Mouse (Mus musculus) neutrophil, adult 5-6 weeks (primary cell): ENCODE results near the gene Fgfr2. TPM values are rescaled to one million over a fixed set of nuclear protein-coding genes. Genes with fewer than 3 reads are reported as not detected.

Source experiments
- ATAC-seq: fragments of 151-379, 151-347 bp; 2 replicates; pipeline ENCODE4 v1.8.0; 2017; ENCODE audit warnings: mild to moderate bottlenecking, moderate TSS enrichment; ENCODE audit not compliant: insufficient number of reproducible peaks, poor library complexity, low FRiP score, severe bottlenecking; ENCODE audit errors: extremely low read depth
- total RNA-seq: library from RNA; stranded (forward); fragments of 200-1000 nt; gene quantifications from 2 replicates; pipeline ENCODE4 v1.2.3, GENCODE M21; 2017

Fgfr2 gene
- total RNA-seq, 1 experiment from 2014 or later: not detected

DNA sequence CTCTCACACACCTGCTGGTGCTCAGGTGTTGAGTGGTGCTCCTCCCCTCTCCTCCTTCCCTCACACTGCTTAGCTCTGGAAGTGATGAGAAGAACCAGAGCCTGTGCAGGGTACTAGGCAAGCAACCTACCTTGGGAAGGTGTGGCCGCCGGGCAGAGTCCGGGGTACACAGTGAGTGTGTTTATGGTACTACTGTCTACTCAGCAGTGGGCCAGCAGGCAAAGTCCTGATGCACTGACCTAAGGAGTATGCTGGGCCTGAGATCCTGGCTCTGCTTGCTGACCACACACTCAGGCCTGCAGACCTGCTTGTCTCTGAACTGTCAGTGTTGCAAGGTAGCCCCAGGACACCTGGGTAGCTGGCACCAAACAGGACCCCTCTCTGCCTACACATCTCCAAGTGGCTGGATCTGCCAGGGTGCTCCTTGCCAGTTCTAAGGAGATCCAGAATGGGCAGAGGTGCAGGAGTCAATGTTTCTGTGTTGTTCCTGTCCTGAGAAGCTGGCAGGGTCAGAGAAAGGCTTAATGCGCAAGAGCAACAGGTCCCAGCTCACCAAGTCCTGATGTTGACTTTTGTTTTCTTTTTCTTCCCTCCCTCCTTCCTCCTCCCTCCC is 2488.8 kb downstream of the Fgfr2 start:
- ATAC-seq: no peak

DNA sequence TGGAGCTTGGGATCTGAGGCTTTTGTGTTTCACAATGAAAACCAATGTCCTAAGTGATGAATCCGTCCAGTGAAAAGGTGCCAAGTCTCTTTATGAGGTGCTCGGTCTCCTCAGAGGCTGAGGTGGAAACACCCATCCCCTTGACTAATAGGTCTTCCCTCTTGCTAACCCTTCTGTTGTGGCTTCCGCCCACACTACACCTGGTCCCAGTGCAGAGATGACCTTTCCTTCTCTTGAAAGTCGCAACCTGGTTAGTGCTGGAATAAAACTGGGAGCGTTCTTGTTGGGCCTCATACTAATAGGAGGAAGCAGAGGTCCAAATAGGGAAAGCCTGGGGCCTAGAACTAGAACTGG is 2490.8 kb downstream of the Fgfr2 start:
- no peak for ATAC-seq

DNA sequence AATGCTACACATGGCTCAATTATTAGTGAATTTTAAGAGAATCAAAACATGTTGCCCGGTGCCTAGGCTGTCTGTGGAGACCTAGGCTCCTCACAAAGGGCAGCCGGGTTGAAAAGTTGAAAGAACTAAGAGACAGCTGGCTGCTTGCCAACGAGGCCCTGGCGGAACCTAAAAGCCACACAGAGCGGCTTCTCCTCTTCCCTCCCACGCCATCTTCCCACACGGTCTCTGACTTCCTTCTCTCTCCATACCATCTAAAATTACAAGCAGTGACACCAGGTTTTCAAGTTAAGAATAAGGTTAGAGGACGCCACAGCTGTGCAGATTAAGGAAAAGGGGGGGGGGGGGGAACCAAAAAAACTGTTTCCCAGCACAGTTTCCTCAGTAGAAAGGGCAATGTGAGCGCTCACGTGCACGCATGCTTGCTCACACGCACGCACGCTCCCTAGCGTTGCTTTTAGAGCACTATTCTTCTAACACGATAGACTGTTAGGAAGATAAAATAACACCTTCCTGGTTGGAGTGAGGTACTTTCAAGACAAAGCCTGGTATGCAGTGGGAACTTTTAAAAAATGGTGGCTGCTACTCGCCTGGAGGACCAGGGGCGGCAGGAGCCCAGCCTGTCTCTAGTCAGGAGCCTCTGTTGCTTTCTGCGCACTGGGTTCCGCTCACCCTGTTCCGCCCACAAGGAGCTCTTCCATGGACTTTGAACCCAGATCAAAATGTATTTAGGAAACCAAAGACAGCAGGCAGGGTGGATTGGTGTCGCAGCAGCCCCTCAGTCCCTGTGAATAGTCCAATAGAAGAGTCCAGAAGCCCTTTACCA is 2491.4 kb downstream of the Fgfr2 start:
- ATAC-seq: no peak

DNA sequence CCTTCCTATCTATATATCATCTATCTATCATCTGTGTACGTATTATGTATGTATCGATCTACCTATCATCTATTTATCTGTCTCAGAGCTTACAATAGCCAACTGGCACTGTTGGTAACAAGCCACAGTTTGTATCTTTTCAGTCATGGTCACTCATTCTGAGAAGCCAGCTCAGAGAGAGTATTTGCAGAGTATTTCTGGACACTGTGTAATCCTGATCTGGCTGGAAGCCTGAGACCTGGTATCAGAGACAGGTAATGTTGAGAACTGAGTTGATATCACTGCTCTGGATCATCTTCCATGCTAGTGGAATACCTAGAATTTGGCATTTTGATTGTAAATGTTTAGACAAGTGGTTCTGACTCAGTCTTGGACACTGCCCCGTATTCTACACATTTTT is 2492.2 kb downstream of the Fgfr2 start:
- no peak for ATAC-seq

DNA sequence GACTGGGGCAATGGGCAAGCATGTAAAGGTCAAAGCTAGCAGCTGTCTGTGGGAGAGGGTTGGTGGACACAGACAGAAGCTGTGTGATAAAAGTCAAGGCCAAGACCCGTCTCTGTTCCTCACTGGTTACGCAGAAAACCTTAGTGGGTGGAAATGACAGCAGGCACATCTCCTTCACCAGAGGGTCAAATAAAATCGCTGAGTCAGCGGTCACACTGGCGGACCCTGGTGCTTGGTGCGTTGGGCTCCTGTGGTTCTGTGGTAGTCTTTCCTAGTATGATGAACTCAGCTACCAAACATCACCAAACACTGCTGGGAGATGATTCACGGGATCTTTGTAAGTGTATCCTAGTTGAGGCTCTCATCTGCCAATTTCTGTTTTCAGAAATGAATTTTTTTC is 2493.2 kb downstream of the Fgfr2 start:
- ATAC-seq: no peak

DNA sequence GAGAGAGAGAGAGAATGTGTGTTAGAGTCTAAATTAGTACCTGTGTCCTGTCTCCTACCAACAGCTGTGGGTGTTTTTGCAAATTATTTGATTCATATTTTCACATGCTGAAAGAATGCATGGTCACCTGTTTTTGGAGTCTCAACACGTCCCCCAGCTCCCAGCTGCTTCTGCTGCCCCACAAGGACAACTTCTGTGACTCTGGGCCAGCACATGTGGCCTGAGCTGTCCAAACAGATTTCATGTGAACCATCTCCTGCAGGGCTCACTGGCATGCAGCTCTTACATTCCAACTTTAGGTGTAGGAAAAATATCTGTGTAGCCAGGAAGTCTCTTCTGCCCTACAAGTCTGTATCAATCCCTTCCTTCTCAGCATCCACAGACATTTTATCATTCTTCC is 2494.5 kb downstream of the Fgfr2 start:
- no peak for ATAC-seq

DNA sequence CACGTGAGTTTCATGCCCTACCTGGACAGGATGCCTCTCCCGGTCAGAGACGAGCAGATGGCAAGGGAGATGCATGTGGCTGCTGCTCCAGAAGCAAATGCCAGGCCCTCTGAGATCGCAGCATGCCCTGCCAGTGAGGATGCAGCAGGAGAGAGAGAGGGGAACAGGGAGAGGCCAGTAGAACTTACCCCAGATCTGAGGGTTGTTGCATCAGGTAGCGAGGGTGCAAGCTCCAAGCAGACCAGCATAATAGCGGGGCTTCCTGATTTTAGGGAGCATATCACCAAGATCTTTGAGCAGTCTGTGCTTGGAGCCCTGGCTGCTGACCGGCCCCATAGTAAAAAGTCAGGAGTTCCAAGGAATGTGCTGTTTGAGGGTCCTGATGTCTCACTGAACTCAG is 2497.8 kb downstream of the Fgfr2 start:
- ATAC-seq: no peak

DNA sequence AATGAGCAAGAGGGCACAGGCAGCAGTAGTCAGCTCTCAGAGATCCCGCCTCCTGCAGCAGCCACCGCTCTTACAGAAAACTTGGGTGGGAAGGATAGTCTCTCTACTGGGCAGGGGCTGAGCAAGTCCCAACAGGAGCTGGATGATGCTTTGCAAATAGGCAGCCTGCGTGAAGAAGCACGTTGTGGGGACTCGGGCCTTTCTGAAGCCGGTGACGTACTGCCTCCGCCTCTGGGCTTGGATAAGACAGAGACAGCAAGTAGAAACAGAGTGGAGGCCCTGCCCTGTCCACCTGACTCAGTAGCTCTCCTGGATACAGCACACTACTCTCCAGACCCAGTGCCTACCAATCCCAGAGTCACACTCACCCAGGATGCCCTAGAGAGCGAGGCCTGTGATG is 2498.9 kb downstream of the Fgfr2 start:
- no peak for ATAC-seq

DNA sequence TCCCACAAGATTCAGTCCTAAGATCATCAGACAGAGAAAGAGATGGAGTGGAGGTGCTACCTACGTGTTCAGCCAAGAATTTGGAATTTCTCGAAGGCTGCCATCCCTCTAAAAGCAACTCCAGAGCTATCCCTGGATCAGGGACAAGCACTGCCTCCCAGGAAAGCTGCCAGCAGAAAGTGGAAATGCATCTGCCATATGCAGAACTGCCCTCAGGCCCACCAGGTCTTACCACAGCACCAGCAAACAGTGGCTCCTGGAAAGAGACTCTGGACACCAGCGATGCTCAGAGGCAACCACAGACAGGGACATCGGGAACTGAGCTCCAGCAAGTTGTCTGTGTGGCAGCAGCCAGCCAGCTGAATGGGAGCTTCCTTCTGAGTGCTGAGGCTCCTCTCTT is 2500.8 kb downstream of the Fgfr2 start:
- no peak for ATAC-seq

DNA sequence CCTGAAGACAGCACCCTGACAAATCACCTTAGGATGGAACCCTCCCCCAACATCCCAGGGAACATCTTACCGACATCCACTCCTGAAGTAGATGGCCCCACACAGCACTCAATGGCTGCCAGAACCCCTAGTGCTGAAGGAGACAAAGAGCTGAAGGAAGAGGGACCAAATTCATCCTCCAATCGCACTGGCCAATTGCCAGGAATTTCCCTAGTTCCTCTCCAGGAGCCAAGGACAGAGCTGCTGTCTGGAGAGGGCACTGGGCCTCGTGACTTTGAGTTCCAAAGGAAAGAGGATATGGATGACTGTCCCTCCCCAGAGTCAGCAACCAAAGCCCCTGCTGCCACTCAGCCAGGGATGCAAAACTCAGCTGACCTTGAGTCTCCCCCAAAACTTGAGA is 2501.2 kb downstream of the Fgfr2 start:
- ATAC-seq: no peak

DNA sequence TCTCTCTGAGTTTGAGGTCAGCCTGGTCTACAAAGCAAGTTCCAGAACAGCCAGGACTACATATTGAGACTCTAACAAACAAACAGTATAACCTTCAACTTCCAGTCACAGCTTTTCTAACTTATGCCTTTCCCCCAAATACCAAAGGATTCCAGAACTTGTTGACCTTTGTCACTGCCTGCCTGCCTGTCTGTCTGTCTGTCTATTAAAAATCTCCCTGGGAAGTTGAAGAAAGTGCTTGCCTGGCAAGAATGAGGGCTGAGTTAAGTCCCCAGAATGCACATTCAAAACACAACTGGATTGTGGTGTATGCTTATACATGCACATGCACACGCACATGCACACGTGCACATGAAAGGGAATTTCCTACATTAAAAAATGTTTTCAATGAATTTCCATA is 2502.1 kb downstream of the Fgfr2 start:
- no peak for ATAC-seq

DNA sequence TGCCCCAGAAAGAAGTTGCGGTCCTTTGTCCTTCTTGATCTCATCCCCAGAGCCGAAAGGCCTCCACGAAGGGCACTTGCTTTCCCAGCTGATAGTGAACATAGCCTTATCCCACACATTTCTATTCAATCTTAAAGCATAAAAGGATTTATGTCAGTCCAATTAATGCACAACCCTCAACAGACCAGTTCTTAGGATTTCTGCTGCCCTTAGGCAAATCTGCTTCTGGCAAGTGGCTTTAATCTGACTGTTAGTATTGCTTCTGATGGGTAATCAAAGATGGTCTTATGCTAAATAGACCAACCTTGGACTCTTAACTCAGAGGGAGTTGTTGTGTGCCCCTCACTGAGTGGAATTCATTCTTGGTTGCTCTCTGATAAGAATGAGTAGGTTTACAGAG is 2505.6 kb downstream of the Fgfr2 start:
- ATAC-seq: no peak

DNA sequence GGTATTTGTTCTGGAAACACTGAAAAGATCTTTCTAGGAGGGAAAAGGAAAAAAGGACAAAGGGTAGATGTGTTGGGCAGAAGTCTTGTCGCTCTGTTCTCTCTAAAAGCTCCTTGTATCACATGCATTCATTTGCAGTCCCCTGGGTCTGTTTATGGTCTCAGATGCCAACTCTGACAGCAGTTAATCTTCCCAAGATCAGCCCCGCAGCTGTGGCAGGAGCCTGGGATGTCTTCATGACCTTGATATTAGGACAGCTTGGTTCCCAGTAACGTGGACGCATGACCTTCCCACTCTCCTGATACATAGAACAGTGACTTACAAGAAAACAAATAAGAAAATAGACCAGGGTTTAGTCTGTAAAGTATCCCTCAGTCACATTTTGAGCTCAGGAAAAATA is 2509.2 kb downstream of the Fgfr2 start:
- no peak for ATAC-seq

DNA sequence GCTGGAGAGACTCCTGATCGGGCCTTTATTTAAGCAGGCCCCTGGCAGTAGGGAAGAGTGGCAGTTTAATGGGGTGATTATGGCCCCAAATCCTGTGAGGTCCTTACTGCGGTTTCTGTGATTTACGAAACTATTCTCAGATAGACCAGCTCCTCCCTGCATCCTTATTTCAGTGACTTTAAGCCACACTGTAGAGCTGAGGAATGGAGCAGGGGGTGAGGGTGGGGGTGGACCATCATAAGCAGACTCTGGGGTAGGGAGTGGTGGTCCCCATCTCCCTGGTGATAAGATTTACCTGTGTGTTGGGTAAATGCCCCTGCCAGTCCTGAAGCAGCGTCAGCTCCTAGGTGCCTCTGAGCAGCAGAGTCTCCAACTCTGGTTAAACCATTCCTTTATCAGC is 2516.2 kb downstream of the Fgfr2 start:
- ATAC-seq: no peak

DNA sequence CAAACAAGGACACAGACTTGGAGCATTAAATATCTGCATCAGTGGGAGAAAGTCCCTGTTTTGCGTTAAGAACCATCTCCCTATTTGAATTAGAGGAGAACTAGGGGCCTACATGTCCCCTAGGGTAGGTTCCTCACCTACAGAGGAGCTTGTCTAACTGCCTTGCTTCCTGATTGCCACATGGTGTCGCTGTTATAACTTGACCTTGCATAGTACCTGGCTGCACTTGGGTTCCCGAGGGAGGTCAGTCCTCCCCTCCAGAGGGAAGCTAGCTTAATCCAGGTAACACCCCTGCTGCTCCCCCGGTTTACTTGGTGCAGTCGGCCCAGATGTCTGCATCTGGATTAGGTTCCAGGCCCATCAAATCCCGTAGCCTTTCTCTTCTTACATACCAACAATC is 2518.0 kb downstream of the Fgfr2 start:
- no peak for ATAC-seq

DNA sequence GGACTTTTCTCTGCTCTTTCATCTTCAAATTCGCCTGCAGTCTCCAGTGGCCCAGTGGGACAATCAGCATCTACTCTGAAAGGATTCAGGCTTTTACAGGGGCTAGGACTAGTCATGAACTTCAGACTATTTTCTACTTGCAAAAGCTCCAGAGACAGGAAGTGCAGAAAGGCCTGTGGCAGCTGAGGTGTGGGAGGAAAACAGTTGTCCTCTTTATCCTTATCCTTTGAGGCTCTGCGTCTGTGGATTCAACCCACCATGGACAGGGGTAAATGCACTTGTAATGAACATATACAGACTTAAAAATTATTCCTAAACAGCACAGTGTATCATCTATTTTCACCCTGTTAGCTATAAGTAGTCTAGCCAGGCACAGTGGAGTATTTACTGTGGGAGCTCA is 2518.8 kb downstream of the Fgfr2 start:
- ATAC-seq: no peak

DNA sequence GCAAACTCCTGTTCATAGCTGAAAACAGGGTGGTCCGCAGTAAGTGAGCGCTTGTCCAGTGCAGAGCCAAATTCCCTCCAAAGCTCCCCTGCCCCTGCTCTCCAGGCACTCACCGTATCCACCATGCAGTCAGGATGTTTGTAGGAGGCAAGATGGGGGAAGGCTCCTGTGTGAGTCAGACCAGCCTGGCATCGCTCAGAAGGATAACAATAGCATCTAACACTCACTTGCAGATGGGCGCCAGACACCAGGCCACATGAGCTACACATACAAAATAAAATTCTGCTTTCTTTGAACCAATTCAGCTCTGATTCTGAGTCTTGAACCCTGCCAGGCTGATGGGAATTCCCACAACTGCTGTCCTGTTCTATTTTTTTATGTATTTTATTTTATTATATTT is 2519.6 kb downstream of the Fgfr2 start:
- ATAC-seq: no peak

DNA sequence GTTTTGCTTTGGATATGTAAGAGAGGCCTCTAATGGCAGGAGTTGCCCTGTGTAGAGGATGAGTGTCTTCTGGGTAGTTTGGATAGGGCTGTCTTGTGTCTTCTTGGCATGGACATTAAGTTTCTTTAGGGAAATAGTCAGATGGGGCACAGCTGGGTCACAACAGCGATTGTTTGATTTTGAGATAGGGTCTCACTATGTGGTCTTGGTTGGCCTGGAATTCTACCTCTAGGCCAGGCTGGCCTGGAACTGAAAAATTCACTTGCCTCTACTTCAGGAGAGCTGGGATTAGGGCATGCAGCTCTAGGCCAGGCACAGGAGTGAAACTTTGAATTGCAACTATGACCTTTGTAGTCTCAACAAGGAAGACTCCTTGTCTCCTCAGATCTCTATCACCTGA is 2520.3 kb downstream of the Fgfr2 start:
- ATAC-seq: no peak

DNA sequence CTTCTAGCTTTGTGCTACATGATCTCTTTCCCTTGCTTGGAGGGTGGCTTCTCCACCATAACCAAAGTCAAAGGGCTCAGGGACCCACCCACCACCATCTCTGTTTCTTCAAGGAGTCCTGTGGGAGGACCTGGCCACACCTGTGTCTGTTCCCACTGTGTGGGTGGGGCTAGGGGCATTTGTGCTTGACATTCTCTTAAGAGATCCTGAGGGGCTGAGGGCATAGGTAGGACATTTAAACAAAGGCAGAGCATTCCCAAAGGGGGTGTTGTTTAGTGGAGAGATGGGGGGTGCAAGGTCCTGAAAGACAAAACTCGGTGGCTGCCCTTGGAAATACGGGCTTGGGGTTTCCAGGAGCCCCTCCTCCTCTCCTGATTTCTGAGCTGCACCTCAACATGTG is 2522.6 kb downstream of the Fgfr2 start:
- no peak for ATAC-seq

DNA sequence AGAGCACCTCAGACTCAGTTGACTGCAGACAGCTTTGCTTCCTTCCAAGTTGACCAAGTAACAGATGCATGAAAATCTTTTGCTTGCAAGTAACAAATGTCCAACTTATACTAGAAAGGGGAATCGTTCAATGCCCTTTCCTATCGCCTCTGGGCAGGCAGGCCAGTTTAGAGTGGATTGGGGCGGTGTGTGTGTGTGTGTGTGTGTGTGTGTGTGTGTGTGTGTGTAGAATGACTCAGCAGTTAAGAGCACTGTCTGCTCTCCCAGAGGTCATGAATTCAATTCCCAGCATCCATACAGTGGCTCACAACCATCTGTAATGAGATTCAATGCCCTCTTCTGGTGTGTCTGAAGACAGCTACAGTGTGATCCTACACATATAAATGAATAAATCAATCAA is 2523.1 kb downstream of the Fgfr2 start:
- no peak for ATAC-seq

DNA sequence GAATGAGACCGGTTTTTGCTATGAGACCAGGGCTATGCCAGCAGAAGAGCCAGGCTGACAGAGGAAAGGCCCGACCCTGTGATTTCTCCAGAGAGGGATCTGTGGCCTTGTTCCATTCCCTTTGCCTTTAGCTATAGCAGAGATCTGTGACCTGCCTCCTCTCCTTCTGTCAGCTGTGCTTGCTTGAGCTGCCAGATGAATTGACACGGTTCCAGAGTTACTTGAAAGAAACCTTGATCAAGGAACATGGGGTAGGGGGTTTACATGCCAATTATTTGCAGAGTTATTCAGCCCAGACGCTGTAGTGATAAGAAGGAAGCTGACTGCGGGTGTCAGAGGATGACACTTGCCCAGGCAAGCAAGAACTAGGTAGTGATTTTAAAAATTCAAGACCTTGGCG is 2525.6 kb downstream of the Fgfr2 start:
- ATAC-seq: no peak
